Mouse (Mus musculus) kidney, adult 11 months (tissue): ENCODE data around the gene Galnt2.
A peak's percentile ranks its signal among the peaks of the same experiment; 100 is the strongest.

Experiments used
- DNase-seq: peaks from one replicate; pipeline ENCODE4 v3.0.0; 2022

Galnt2 gene

GRCm38 (mm10) chr8:124294425-124294824, 63.2 kb downstream of the Galnt2 start:
- no peak for DNase-seq

GRCm38 (mm10) chr8:124294900-124295299, 63.7 kb downstream of the Galnt2 start:
- DNase-seq, result no peak

- no peak for DNase-seq
Measured at GRCm38 (mm10) chr8:124295357-124295756, 64.2 kb downstream of the Galnt2 start.

GRCm38 (mm10) chr8:124301512-124301911, 70.3 kb downstream of the Galnt2 start:
- DNase-seq, result no peak

GRCm38 (mm10) chr8:124301935-124302555, 70.9 kb downstream of the Galnt2 start:
- DNase-seq, result no peak

GRCm38 (mm10) chr8:124303211-124303902, 72.2 kb downstream of the Galnt2 start:
- DNase-seq, result peak; percentile 45

GRCm38 (mm10) chr8:124304141-124304540, 73.0 kb downstream of the Galnt2 start:
- no peak for DNase-seq

- no peak for DNase-seq
Measured at GRCm38 (mm10) chr8:124306574-124306973, 75.4 kb downstream of the Galnt2 start.

GRCm38 (mm10) chr8:124307700-124308099, 76.5 kb downstream of the Galnt2 start:
- DNase-seq, result no peak

GRCm38 (mm10) chr8:124310509-124310908, 79.3 kb downstream of the Galnt2 start:
- no peak for DNase-seq

- DNase-seq, result no peak
Measured at GRCm38 (mm10) chr8:124311111-124311510, 79.9 kb downstream of the Galnt2 start.

- DNase-seq, result no peak
Measured at GRCm38 (mm10) chr8:124311723-124312122, 80.5 kb downstream of the Galnt2 start.

GRCm38 (mm10) chr8:124312228-124312627, 81.0 kb downstream of the Galnt2 start:
- DNase-seq, result no peak

- no peak for DNase-seq
Measured at GRCm38 (mm10) chr8:124314803-124315202, 83.6 kb downstream of the Galnt2 start.

GRCm38 (mm10) chr8:124316466-124317136, 85.4 kb downstream of the Galnt2 start:
- peak; percentile 38 for DNase-seq

- DNase-seq, result no peak
Measured at GRCm38 (mm10) chr8:124317191-124317682, 86.0 kb downstream of the Galnt2 start.

GRCm38 (mm10) chr8:124317821-124318220, 86.6 kb downstream of the Galnt2 start:
- no peak for DNase-seq

- no peak for DNase-seq
Measured at GRCm38 (mm10) chr8:124318612-124319315, 87.6 kb downstream of the Galnt2 start.

GRCm38 (mm10) chr8:124319316-124319652, 88.1 kb downstream of the Galnt2 start:
- DNase-seq, result no peak

- no peak for DNase-seq
Measured at GRCm38 (mm10) chr8:124321227-124321840, 90.1 kb downstream of the Galnt2 start.

GRCm38 (mm10) chr8:124323356-124323755, 92.2 kb downstream of the Galnt2 start:
- DNase-seq, result no peak

GRCm38 (mm10) chr8:124328259-124328658, 97.1 kb downstream of the Galnt2 start:
- DNase-seq, result no peak

GRCm38 (mm10) chr8:124329690-124330089, 98.5 kb downstream of the Galnt2 start:
- DNase-seq, result no peak
